Mouse (Mus musculus) c-Kit-negative CD71-positive TER-119-positive erythroid progenitor cells, embryonic 14.5 days (primary cell): ENCODE measurements at regions not wholly inside any gene's neighbourhood (a gene's known extent, or its start where the extent isn't known, plus 50 kb on each side); places are given as distances from the start of the nearest gene placed in this dataset.

ENCODE experiments used
- DNase-seq: peaks from one replicate; pipeline ENCODE4 v3.0.0-alpha.2; 2013; ENCODE audit warnings: low read depth, low spot score

- no peak for DNase-seq
Measured at GRCm38 (mm10) chr13:52015066-52015465, 168.6 kb downstream of the Gadd45g start.

GRCm38 (mm10) chr13:52015496-52015895 is 169.0 kb downstream of the Gadd45g start:
- DNase-seq: no peak

- no peak for DNase-seq
Measured at GRCm38 (mm10) chr13:52017598-52018190, 171.2 kb downstream of the Gadd45g start.

- DNase-seq: no peak
Measured at GRCm38 (mm10) chr13:52019647-52020046, 173.2 kb downstream of the Gadd45g start.

GRCm38 (mm10) chr13:52021150-52021549 is 174.7 kb downstream of the Gadd45g start:
- no peak for DNase-seq

- DNase-seq: no peak
Measured at GRCm38 (mm10) chr13:52021828-52022227, 175.3 kb downstream of the Gadd45g start.

- DNase-seq: no peak
Measured at GRCm38 (mm10) chr13:52022529-52022928, 176.1 kb downstream of the Gadd45g start.

GRCm38 (mm10) chr13:52024349-52024748 is 177.9 kb downstream of the Gadd45g start:
- no peak for DNase-seq

GRCm38 (mm10) chr13:52024832-52025481 is 178.5 kb downstream of the Gadd45g start:
- no peak for DNase-seq

- no peak for DNase-seq
Measured at GRCm38 (mm10) chr13:52025482-52025848, 179.0 kb downstream of the Gadd45g start.

GRCm38 (mm10) chr13:52026291-52026690 is 179.8 kb downstream of the Gadd45g start:
- DNase-seq: no peak

GRCm38 (mm10) chr13:52029868-52030422 is 183.5 kb downstream of the Gadd45g start:
- DNase-seq: no peak

- DNase-seq: no peak
Measured at GRCm38 (mm10) chr13:52031465-52031864, 185.0 kb downstream of the Gadd45g start.

- DNase-seq: no peak
Measured at GRCm38 (mm10) chr13:52035731-52036130, 189.3 kb downstream of the Gadd45g start.

- DNase-seq: no peak
Measured at GRCm38 (mm10) chr13:52036351-52036750, 189.9 kb downstream of the Gadd45g start.

GRCm38 (mm10) chr13:52037218-52037617 is 190.7 kb downstream of the Gadd45g start:
- no peak for DNase-seq

GRCm38 (mm10) chr13:52041467-52042421 is 195.3 kb downstream of the Gadd45g start:
- no peak for DNase-seq

GRCm38 (mm10) chr13:52042867-52043266 is 196.4 kb downstream of the Gadd45g start:
- DNase-seq: no peak

- no peak for DNase-seq
Measured at GRCm38 (mm10) chr13:52043916-52044315, 197.4 kb downstream of the Gadd45g start.

- DNase-seq: no peak
Measured at GRCm38 (mm10) chr13:52045349-52045748, 198.9 kb downstream of the Gadd45g start.

GRCm38 (mm10) chr13:52046020-52046419 is 199.5 kb downstream of the Gadd45g start:
- no peak for DNase-seq

GRCm38 (mm10) chr13:52046700-52047099 is 200.2 kb downstream of the Gadd45g start:
- no peak for DNase-seq
